Mouse (Mus musculus) liver, adult 2 months (tissue): Measurements from ENCODE around the gene Tpbg. TPM values are rescaled to one million over a fixed set of nuclear protein-coding genes. Genes with fewer than 3 reads are reported as not detected.

Source experiments
- DNase-seq: peaks from one replicate; pipeline ENCODE4 v3.0.0-alpha.2; 2011; ENCODE audit warnings: low read depth, low spot score; ENCODE audit errors: extremely low read depth
- H3K27ac ChIP-seq: fragments of 200-500 bp; replicated peaks from 2 replicates; pipeline ENCODE4 v1.5.1; 2012; ENCODE audit warnings: low read depth, mild to moderate bottlenecking, control low read depth, inconsistent platforms, low read length; ENCODE audit not compliant: insufficient read depth
- H3K27me3 ChIP-seq: fragments of 200-500 bp; 2 replicates; pipeline ENCODE4 v1.6.1; 2012; ENCODE audit warnings: mild to moderate bottlenecking, moderate library complexity, low read length, inconsistent platforms; ENCODE audit not compliant: control insufficient read depth, insufficient read depth
- H3K36me3 ChIP-seq: fragments of 200-500 bp; 2 replicates; pipeline ENCODE4 v1.6.1; 2012; ENCODE audit warnings: low read length, inconsistent platforms; ENCODE audit not compliant: control insufficient read depth, insufficient read depth
- H3K4me1 ChIP-seq: fragments of 200-500 bp; 2 replicates; pipeline ENCODE4 v1.6.1; 2011; ENCODE audit warnings: low read length; ENCODE audit not compliant: control insufficient read depth, insufficient read depth
- H3K4me3 ChIP-seq: fragments of 200-500 bp; 2 replicates; pipeline ENCODE4 v1.5.1; 2011; ENCODE audit warnings: low read depth, mild to moderate bottlenecking, control low read depth, low read length, moderate library complexity; ENCODE audit not compliant: insufficient read depth
- H3K79me2 ChIP-seq: fragments of 200-500 bp; 2 replicates; pipeline ENCODE4 v1.6.1; 2012; ENCODE audit warnings: inconsistent platforms, mild to moderate bottlenecking, low read length, moderate library complexity; ENCODE audit not compliant: control insufficient read depth, insufficient read depth
- H3K9ac ChIP-seq: fragments of 200-500 bp; 2 replicates; pipeline ENCODE4 v1.6.1; 2012; ENCODE audit warnings: low read depth, mild to moderate bottlenecking, control low read depth, inconsistent platforms, low read length
- CTCF ChIP-seq: fragments of 200-500 bp; IDR thresholded peaks from 2 replicates; pipeline ENCODE4 v1.5.1; 2011; ENCODE audit warnings: low read depth, low read length, control low read depth
- POLR2A ChIP-seq: fragments of 200-500 bp; IDR thresholded peaks from 2 replicates; pipeline ENCODE4 v1.6.1; 2011; ENCODE audit warnings: low read length, control low read depth; ENCODE audit not compliant: insufficient read depth; ENCODE audit errors: extremely low read depth
- WGBS: fragments of 180-500 bp; shearing (Covaris S2); methylation state at CpG from one replicate; pipeline ENCODE4 v1.1.7; 2018; 5-methylcytosine and 5-hydroxymethylcytosine counted together
- polyA plus RNA-seq: library from polyadenylated mRNA; depleted of rRNA; stranded (reverse); fragments of >200 nt; gene quantifications from 2 replicates; pipeline ENCODE4 v1.2.3, GENCODE M21; 2012
- total RNA-seq: library from RNA; depleted of rRNA; stranded (reverse); fragments of >200 nt; gene quantifications from 2 replicates; pipeline ENCODE4 v1.2.3, GENCODE M21; 2014

Tpbg gene
- total and polyA plus RNA-seq, 2 experiments, result 0.10 TPM; not detected in 1

DNA sequence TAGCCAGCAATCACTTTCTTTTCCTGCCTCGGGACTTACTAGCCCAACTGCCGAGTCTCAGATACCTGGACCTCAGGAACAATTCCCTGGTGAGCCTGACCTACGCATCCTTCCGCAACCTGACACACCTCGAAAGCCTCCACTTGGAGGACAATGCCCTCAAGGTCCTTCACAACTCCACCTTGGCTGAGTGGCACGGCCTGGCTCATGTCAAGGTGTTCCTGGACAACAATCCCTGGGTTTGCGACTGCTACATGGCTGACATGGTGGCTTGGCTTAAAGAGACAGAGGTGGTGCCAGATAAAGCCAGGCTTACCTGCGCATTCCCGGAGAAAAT is 2.4 kb downstream of the Tpbg start:
- Histone ChIP-seq H3K36me3 (no peaks in the 10 kb centered on the region), H3K4me3 (no peak overlapping the region), H3K79me2 (no peaks in the 10 kb centered on the region), H3K27me3 (peaks cover 26% of the 10 kb centered on the region), H3K9ac (no peak overlapping the region), H3K27ac (no peak overlapping the region), H3K4me1 (0 out of 2 replicates have a peak, but pooled peaks cover 4% of the 10 kb centered on the region)
- 81% methylated on average over 9 of the region's 9 CpGs for WGBS
- TF ChIP-seq CTCF (no peak), POLR2A (no peak)
- no peak for DNase-seq

DNA sequence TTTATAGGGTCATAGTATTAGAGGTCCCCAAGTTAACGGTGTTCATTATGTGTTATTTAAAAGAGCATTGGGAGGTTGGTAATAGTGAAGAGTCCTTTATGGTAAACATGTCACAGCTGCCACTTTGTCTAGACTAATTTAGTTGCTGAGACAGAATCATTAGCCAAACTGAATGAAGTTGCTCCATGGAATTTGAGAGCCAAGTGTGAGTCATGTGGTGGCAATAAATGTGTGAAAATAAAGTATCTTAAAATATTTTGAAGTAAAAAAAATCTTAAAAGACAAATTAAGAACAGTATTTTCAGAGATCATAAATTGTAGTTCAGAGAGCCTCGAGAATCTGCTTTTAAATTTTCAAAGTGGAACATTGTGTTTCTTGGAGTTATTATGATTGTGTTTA is 4.0 kb downstream of the Tpbg start:
- no peaks in the 10 kb centered on the region for H3K36me3 ChIP-seq
- no peaks in the 10 kb centered on the region for H3K79me2 ChIP-seq
- no peak overlapping the region for H3K9ac ChIP-seq
- no peak for DNase-seq
- H3K27me3 ChIP-seq, result peaks cover 28% of the 10 kb centered on the region
- no peak for TF ChIP-seq CTCF
- TF ChIP-seq POLR2A, result no peak
- 88% methylated on average over 2 of the region's 2 CpGs for WGBS
- 0 out of 2 replicates have a peak, but pooled peaks cover 4% of the 10 kb centered on the region for H3K4me1 ChIP-seq
- H3K27ac ChIP-seq, result no peak overlapping the region
- no peak overlapping the region for H3K4me3 ChIP-seq

DNA sequence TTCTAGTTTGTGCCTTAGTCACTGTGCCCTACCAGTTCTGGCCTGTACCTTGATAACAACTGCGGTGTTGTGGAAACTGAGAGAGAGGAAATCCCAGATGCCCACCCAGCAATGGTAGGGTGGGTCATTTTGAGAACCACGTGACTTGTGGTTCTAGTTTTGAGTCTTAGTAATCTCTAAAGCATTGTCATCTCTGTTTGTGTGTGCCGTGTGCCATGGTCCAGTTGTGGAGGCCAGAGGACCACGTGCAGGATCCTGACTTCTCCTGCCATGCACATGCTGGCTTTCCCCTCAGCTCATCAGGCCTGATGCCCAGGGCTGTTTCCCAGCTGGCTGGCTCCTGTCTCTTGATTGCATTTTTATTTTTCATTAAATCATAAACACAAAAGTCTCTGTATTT is 12.6 kb downstream of the Tpbg start:
- H3K79me2 ChIP-seq, result no peaks in the 10 kb centered on the region
- H3K27ac ChIP-seq, result no peak overlapping the region
- H3K4me3 ChIP-seq, result no peak overlapping the region
- no peak for TF ChIP-seq CTCF
- no peak for TF ChIP-seq POLR2A
- DNase-seq, result no peak
- peaks cover 6% of the 10 kb centered on the region; the same call in 1 of the 2 replicates for H3K27me3 ChIP-seq
- 80% methylated on average over 4 of the region's 4 CpGs for WGBS
- no peaks in the 10 kb centered on the region for H3K36me3 ChIP-seq
- no peak overlapping the region for H3K9ac ChIP-seq
- H3K4me1 ChIP-seq, result no peaks in the 10 kb centered on the region

- H3K79me2 ChIP-seq, result no peaks in the 10 kb centered on the region
- 68% methylated on average over 6 of the region's 6 CpGs for WGBS
- TF ChIP-seq CTCF (no peak), POLR2A (no peak)
- no peak overlapping the region for H3K27ac ChIP-seq
- H3K36me3 ChIP-seq, result no peaks in the 10 kb centered on the region
- no peaks in the 10 kb centered on the region for H3K4me1 ChIP-seq
- DNase-seq, result no peak
- H3K9ac ChIP-seq, result no peak overlapping the region
- H3K27me3 ChIP-seq, result peaks cover 4% of the 10 kb centered on the region; the same call in 1 of the 2 replicates
- H3K4me3 ChIP-seq, result no peak overlapping the region
These were observed 14.3 kb downstream of the Tpbg start for GRCm38 (mm10) chr9:85856511-85856910.

DNA sequence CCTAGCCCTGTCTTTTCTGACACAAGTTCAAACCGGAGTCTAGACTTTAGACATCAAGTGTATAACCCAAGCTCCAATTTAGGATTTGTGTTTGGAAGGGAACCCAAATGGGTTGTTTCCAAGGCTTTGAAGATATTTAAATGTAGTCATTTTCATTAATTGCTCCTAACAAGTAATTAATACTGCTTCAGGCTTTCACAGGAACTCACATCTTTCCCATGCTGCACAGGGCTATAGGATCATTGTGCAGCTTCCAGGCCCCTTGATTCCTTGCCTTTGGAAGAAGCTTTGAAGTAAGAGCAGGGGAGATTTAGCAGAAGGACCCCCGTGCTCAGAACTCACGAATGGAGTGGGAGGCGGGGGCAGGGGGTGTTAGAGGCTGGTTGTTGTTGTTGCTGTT is 18.9 kb downstream of the Tpbg start:
- Histone ChIP-seq H3K27ac (no peak overlapping the region), H3K79me2 (no peaks in the 10 kb centered on the region), H3K36me3 (no peaks in the 10 kb centered on the region), H3K4me3 (no peak overlapping the region), H3K9ac (no peak overlapping the region), H3K4me1 (no peaks in the 10 kb centered on the region), H3K27me3 (no peaks in the 10 kb centered on the region; the same call in 1 of the 2 replicates)
- TF ChIP-seq CTCF (no peak), POLR2A (no peak)
- WGBS, result 57% methylated on average over 4 of the region's 4 CpGs
- DNase-seq, result no peak

GRCm38 (mm10) chr9:85862562-85862961 is 20.4 kb downstream of the Tpbg start:
- H3K27me3 ChIP-seq, result no peaks in the 10 kb centered on the region; the same call in 1 of the 2 replicates
- H3K79me2 ChIP-seq, result no peaks in the 10 kb centered on the region
- no peaks in the 10 kb centered on the region for H3K4me1 ChIP-seq
- DNase-seq, result no peak
- H3K27ac ChIP-seq, result no peak overlapping the region
- no peaks in the 10 kb centered on the region for H3K36me3 ChIP-seq
- no peak for TF ChIP-seq POLR2A
- no peak for TF ChIP-seq CTCF
- H3K4me3 ChIP-seq, result no peak overlapping the region
- H3K9ac ChIP-seq, result no peak overlapping the region
- 80% methylated on average over 6 of the region's 6 CpGs for WGBS

DNA sequence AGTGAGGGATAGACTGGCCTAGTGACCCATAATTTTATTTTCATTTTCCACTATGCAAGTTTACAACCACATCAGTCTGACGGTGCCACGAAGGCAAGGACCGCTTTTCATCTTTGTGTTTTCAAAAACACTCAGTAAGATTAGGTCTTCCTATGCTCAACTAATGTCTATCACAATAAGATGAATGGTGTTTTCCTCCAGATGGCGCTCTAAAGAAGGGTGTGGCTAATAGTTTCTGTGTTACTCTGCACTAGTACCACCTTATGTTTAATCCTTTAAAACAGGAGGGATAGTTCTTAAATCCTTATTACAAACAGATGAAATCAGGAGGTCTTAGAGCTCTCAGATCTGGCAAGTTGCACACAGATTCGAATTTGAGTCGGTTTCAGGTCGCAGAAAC is 30.7 kb downstream of the Tpbg start:
- WGBS, result 84% methylated on average over 7 of the region's 7 CpGs
- Histone ChIP-seq H3K36me3 (no peaks in the 10 kb centered on the region), H3K4me3 (no peak overlapping the region), H3K27me3 (no peaks in the 10 kb centered on the region), H3K4me1 (no peaks in the 10 kb centered on the region), H3K27ac (no peak overlapping the region), H3K79me2 (no peaks in the 10 kb centered on the region), H3K9ac (no peak overlapping the region)
- DNase-seq, result no peak
- TF ChIP-seq POLR2A (no peak), CTCF (no peak)
